Mouse (Mus musculus) adrenal gland, adult 18-20 months (tissue): ENCODE data around the gene Mark3. TPM values are rescaled to one million over a fixed set of nuclear protein-coding genes. Genes with fewer than 3 reads are reported as not detected.
A peak's percentile ranks its signal among the peaks of the same experiment; 100 is the strongest.
"Not testable (repeated sequence)": the region's sequence is repeated elsewhere in the genome, so short reads cannot be mapped to it uniquely, and the experiment has no call there.

Experiments used
- DNase-seq, 2 experiments: peaks; one replicate each; pipeline ENCODE4 v3.0.0; 2021 to 2022; ENCODE audit warnings: low spot score in 2 of 2
- total RNA-seq, 2 experiments: library from RNA; stranded (reverse); gene quantifications; 1 replicate in 1 of 2; 2 replicates in 1 of 2; pipeline ENCODE4 v1.2.3; 2021

Gene Mark3
- total RNA-seq, 2 experiments from 2014 or later = 75.0 to 88.1 TPM

DNA sequence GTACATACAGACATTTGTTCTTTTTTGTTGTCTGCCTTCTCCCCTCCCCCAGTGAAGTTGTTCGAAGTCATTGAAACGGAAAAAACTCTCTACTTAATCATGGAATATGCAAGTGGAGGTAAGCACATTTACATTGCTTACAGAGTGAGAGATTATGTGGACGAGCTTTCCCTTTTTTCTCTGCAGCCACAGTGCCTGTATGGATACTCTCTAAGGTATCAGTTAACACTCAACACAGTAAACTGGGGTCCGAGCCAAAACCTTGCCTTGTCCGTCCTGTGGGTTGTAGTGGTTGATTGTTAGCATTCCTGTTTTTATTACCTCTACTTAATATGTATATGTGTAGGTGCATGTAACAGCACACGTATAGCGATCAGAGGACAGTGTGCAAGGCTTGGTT is 43.9 kb downstream of the Mark3 start:
- no peak for DNase-seq

DNA sequence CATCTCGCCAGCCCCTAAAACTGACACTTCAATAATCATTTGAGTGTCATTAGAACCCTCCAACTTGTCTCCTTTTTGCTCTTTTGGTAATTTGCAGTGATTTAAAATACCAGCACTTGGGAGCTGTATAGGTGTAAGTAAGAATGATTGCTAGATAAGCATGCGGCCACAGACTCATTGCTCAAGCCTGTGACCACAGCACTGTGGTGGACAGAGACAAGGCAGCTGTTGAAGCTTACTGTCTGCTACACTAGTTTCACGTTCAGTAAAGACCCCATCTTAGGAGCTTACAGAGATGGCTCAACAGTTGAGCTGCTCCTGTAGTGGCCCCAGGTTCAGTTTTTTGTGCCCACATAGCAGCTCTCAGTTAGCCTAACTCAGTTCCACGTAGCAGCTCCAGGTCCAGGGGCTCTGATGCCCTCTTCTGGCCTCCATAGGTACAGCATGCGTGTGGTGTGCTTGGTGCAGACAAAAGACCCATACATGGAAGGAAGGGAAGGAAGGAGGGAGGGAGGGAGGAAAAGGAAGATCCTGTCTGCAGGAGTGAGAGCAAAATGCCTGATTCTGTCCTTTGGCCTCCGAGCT is 73.8 kb downstream of the Mark3 start:
- peak; percentile 55 to 57 for DNase-seq

DNA sequence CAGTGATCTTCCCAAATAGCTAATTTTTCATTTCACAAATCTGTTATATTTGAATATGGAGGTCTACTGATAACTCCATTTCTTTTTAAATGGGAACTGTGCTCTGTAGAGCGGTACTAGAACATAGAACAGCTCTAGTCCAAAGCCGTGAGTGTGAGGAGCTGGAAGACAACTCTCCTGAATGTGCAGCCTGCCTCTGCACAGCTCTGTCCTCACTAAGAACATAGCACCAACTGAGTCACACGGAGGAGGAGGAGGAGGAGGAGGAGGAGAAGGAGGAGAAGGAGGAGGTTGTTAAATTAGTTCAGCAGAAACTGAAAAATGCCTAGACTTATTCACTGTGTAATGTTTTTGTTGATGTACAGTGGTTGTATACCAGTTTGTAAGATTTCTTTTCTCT is 78.6 kb downstream of the Mark3 start:
- DNase-seq = no peak

DNA sequence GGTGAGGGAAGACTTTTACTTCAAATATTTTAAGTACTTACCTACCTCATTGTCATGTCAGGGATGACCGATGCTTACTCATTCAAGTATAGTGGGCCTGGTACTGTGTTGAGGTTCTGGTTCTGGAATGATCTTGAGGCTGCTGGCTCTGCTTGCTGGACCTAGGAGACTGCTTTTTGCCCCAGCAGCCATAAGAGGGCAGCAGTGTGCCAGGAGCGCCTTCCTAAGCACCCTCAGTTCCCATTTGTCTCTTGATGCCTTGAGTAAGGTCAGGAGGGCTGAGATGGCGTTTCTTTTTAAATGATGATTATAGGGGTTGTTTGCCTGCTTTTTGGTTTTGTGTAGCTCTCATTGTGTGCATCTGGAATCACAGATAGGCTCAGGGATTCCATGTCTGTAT is 79.1 kb downstream of the Mark3 start:
- peak; percentile 66 to 73 for DNase-seq

DNA sequence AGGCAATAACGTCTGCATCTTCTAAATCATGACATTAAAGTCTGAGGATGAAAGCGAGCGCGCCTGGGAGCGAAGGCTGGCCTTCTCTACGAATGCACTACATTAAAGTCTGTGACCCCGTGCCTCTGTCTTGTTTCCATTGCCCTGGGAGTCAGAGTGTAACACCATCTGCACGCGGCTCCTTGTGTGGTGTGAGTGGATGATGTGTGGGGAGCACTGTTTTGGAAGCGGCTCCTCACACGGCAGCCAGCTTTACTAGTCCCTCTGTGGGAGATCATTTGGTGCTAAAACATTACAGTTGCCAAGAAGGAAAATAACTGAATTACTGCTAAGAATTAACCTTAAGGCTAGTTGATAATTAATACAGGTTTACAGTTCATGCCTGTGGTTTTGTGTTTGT is 81.4 kb downstream of the Mark3 start:
- no peak for DNase-seq

DNA sequence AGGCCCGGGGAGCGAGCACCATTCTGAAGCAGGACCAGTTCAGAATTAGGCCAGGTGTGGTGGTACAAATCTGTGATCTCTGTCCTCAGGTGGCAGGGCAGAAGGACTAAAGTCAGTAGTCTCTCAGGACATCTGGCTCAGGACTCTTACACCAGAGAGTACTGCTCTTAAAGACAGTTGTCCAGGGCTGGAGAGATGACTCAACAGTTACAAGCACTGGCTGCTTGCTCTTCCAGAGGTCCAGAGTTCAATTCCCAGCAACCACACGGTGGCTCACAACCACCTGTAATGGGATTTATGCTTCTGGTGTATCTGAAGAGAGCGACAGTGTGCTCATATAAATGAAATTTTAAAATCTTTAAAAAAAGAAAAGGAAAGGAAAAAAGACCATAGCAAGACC is 85.0 kb downstream of the Mark3 start:
- no peak for DNase-seq

DNA sequence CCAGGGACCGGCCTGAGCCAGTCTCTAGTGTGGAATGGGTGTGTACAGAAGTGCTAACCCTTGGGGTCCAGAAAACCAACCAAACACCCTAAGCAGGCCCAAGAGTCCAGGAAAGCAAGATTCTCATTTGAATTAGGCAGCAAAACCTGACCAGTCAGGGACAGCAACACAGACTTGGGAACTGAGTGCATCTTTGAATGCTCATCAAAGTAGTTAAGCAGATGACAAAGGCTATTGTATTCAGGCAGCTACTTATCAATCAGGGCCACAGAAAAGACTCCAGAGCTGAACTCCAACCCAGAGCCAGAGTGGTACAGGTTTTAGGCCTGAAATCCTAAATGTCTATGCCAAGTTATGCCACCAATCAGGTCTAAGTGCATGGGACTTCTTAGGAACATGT is 86.3 kb downstream of the Mark3 start:
- DNase-seq = no peak

DNA sequence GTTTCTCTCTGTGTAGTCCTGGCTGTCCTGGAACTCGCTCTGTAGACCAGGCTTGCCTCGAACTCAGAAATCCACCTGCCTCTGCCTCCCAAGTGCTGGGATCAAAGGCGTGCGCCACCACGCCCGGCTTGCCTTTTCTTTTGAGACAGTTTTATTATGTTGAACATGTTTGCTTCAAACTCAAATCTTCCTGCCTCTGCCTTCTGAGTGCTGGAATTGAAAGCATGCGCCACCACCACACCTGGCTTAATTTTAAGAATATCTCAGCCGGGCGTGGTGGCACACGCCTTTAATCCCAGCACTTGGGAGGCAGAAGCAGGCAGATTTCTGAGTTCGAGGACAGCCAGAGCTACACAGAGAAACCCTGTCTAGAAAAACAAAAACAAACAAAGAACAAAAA is 87.2 kb downstream of the Mark3 start:
- not testable (repeated sequence) for DNase-seq

DNA sequence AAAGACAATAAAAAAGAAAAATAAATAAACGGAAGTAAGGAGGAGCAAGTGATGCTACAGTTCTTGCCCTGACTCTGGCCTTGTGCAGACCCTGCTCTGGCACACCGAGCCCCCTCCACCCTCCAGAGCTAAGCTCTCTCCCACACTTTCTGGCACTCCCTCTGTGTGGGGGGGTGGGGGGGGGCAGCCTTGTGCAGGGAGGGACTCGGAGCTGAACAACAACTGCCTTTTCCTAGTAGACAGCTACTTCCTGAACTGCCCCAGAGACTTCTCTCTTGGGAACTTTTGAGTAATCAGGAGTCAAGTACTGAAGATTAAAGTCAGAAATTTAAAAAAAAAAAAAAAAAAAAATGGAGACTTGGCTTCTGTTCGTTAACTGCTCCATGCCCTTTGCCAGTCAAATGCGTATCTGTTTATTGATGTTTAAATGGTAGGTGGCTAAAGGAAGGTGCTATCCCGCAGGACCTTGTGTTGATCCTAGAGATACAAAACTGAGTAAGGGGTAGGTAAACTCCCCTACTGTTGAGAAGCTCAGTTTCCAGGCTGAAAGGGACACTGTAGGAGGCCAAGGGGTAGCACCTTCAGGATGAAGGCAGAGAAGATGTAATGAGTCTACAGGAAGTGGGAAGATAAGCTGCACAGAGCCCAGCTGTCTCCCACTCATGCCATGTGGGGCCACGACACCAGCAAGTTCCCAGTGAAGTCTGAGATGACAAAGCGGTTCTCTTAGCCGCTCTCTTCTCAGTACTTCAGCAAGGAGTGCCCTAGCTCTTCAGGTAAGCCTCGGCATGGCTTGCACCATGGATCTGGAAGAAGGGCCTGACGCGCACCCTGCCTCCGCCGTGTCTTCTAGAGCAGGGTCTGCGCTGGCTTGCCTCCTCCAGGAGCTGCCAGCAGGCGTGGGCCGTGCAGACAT is 89.2 kb downstream of the Mark3 start:
- DNase-seq = no peak

DNA sequence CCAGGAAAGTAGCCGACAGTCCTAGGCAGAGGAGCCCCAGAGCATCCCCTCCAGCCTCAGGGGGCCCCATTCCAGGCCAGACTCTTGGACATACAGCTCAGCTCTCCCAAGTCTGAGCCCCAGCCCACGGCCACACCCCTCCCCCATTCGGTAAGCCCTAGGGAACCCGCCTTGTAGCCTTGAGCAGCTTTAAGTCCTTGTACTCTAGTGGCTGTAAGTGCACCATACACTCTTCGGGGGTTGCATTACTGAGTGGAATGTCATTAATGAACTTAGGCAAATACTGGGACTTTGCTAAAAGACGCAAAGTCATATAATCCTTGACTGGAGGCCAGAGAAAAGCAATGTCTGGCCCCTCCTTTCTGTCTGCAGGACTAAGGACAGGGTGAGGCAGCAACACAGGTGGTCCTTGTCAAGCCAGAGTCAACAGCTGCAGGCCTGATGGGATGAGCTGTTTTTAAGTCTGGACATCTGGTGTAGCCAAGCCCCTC is 89.9 kb downstream of the Mark3 start:
- no peak for DNase-seq

DNA sequence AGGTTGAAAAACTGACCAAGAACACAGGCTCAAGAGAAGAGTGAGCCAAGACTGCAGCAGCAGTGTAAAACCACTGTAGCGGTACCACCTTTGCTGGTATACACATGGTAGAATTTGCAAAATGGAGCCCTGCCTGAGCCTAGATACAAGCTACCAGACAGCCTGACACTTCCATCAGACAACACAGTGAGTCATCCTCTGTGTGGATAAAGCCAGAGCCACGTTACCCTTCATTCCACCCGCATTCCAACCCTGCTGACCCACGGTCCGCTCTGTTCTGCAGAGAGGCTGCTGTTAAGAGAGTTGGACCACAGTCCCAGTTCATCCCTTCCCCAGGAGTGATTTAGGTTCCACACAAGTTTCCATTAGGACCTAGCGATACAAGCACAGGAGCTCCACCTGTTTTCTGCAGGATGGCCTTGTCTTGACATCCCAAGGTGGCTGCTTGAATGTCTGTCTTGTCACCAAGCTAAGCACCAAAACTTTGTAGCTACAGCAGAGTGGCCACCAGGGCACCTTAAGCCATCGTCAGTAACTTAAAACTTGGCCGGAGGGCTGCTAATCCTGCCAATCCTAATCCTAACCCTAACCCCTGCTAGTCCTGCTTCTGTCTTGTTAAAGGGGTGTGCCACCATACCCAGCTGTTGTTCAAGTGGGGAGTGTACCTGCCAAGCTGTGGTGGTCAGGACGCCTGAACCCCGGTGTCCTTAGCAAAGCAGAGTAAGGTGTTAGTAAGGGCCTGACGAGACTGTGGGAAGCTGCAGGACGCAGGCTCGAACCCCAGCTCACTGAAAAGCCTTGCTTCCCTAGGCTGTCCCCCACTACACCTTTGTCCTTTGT is 90.9 kb downstream of the Mark3 start:
- DNase-seq = no peak

DNA sequence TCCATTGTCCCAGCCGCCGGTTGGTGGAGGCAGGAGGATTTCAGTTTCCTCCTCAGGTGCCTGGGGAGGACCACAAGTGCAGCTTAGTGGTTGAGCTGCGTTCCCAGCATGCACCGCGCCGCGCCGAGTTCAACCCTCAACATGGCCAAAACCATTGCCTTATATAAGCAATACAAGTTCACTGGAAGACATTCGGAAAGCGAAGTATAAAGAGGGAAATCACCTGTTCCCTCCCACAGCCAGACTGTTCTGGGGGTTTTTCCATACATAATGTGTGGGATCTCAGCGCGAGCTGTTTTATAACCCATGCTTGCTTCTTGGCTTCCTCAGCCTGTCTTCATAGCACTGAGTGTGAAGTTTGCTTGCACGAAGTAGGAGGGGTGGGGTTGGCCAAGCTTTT is 92.1 kb downstream of the Mark3 start:
- DNase-seq = no peak

DNA sequence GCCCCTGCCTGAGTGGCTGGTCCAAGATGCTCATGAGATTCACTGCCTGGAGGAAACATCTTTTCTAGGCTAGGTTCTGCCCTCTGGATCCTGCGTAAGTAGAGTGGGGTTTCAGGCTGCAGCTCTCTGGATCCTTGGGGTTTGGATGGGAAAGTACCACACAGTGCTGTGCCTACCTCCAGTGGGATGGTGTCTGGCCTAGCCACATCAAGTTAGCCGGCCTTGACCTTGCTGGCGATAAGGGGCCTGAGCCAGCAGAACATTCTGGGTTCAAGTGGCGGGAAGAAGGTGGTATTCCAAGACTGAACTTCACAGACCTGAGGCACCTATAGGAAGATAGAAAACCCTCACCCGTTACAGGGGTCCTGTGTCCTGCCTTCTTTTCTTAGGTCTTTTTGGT is 93.1 kb downstream of the Mark3 start:
- no peak for DNase-seq

DNA sequence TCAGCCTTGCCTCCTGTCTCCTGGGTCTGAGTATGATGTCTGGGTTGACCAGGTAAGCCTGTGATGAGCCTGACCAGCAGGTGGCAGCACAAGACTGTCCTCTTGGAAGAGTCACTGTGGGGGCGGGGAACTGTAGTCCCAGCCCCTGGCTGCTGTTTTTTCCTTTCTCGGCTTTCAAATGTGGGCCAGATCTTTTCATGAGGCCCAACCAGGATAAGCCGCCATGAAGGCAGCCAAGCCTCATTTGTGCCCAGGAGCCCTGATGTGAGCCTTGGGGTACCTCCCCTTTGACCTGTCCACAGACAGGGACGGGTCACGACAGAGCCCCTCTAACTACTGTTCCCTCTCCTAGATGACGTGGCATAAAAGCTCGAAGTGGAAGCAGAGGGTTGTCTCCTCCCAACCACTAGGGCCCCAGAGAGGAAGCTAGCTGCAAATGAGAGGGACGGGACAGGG is 94.2 kb downstream of the Mark3 start:
- DNase-seq = peak; percentile 96 to 99

DNA sequence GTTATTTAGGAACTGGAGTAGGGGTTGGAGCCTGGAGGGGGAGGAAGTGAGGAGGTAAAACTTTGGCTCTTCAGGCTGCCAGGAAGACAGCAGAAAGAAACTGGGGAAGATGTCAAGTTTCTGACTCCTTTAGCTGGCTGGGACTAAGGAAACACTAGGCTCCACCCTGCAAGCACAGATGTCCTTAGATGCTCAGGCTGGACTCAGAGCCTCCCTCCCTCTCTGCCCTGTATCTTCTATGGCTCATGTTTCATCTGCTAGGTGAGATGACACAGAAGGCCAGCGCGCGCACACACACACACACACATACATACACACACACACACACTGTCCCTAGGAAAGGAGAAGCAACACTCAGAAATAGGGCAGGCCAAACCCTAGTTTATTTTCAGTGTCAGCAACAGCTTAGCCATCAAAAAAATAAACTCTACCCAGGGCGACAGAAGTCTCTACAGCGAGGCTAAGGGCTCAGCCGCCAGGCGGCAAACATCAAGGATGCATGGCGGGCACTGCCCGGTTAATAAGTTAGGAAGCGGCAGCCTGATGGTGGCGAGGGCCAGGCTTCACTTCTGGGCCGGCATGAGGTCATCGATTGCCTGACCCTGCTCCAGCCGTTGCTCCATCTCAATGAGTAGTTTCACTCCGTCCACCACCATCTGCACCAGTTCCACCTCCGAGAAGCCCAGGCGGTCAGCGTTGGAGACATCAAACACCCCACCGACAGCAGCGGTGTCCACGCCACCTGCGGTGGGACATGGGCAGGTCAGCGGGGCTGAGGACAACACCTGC is 94.9 kb downstream of the Mark3 start:
- no peak for DNase-seq

DNA sequence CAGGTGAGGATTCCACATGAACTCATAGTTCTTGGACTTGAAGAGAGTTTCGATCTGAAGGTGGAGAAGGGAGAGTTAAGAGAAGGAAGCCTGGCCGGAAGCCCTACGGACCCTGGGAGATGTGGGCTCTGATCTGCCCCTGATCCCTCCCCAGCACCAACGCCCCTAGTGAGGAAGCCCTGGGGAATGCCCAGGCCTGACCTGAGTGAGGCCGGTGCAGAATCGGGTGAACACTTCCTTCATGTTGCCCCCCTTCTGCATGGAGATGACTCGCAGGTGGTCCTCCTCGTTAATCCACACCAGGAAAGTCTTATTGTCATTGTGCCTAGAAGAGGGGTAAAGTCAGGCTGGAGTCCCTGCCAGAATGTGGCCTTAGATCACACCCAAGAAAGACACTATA is 95.6 kb downstream of the Mark3 start:
- DNase-seq = no peak

DNA sequence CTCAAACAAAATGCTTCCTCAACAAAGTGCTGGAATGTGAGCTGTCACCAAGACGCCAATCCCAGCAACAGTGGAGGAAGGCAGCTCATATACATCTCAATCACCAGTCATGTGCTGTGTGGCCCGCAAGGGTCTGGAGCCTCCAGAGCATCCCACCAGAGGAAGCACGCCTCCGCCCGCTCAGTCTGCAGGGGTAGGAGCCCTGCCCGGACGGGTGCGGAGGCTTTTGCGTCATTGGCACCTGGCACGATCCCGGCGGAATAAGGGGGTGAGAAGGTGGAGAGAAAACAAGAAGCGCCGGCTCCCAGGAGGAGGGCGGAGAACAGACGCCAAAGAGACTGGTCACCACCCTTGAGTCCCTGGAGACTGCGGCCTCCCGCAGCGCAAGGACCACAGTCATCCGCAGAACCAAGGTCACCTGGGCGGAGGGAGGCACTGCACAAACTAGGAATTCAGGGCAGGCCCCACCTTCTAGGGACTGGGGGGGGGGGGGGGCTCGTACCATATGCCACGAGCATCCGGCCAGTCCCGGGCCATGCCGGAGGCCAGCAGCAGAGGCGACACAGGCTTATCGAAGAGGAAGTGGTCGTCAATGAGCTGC is 96.1 kb downstream of the Mark3 start:
- DNase-seq = peak in 1 of 2 experiments; percentile 34

DNA sequence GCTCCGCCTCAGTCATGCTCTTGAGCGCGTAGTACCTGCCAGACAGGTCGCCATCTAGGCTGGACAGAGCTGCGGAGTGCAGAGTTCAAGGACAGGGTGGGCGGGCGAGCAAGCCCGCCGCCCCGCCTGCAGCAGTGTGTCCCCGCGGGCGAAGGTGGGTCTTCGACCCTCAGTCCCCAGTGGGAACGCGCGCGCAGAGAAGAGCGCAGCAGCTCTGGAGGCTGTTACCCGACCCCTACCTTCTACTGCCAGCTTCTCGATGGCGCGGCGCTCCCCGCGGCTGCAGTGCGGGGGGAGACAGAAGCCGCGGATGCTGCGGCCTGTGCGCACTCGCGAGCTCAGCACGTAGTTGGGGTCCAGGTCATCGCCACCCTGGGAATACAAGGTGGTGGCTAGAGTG is 96.7 kb downstream of the Mark3 start:
- DNase-seq = peak in 1 of 2 experiments; percentile 37

DNA sequence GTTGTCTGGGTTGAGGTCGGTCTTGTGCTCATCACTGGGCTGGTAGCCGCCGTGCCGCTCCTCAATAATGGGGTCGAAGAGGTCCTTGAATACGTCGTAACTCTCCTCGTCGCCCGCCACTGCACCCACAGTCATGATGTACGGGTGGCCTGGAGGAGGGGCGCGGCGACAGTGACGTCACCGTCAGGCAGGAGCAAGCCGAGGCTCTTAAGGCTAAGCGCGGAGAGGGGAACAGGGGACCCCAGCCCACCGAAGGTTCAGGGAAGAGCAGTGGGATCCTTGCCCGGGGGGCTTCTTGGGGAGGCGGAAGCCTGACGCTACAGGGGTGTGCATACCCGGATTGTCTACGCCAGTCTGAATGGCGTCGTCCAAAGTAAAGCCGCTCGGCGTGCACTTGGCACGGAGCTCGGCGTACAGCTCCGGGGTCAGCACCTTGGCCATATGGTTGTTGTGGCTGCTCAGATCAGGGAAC is 97.1 kb downstream of the Mark3 start:
- DNase-seq = peak in 1 of 2 experiments; percentile 65

DNA sequence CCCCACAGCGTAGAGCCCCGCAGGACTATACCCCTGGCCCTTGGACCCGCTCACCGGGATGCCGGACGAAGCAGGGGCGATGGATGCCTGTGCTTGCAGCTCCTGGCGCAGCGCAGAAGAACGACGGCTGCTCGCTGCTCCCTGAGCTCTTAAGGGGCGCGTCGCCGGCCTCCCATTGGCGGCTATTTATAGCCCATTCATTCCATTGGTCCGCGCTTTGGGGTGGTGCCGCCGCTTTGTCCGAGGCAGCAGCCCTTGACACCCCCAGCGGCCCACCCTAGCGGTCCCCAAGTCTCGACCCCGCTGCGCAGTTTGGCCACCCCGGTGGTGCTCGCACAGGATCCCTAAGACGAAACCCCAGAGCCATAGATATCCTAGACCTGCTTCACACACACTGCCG is 97.9 kb downstream of the Mark3 start, which contains the start of gene Ckb:
TSS of gene Ckb (minus strand) at position 163 of the 400 bp plus-strand sequence.
- DNase-seq = peak; percentile 69 to 74
